Comparison of ENCODE assay signal across 9 mouse cellular contexts in genomic region chr11:120679909-120680308, GRCm38 (mm10). TPM values are rescaled to one million over a fixed set of nuclear protein-coding genes. Genes with fewer than 3 reads are reported as not detected.
DNase-seq lines count a peak whose midpoint lies in the region; ATAC-seq lines count a peak whose summit lies in the region.
"Had no signal": no experiment of that assay in that cellular context is flagged by ENCODE, and none has a peak within 500 bp of the region (broad histone marks: within the 10 kb centered on the region; RNA-seq: fewer than 3 reads in every experiment).

No protein-coding gene starts in this region.

- no peaks in the 10 kb centered on the region for H3K9me3 ChIP-seq in heart, embryonic 10.5 days
- H3K9me3 ChIP-seq: heart, embryonic 15.5 days had no signal

- no peak overlapping the region for H3K27ac ChIP-seq in heart, embryonic 10.5 days
- H3K27ac ChIP-seq: heart, embryonic 15.5 days had no signal

- peak; percentile 77 for ATAC-seq in megakaryocyte, adult 5-6 weeks (ENCODE audit: poor library complexity, severe bottlenecking)
- no peak for ATAC-seq in frontal cortex, adult (ENCODE audit: low TSS enrichment)

- no peak overlapping the region for H3K4me3 ChIP-seq in heart, embryonic 10.5 days
- H3K4me3 ChIP-seq: heart, embryonic 15.5 days had no signal

- 73% methylated on average over 3 of the region's 3 CpGs for WGBS in heart, embryonic 10.5 days

- H3K36me3 ChIP-seq in heart, embryonic 10.5 days, result peaks cover 85% of the 10 kb centered on the region

- no peaks in the 10 kb centered on the region for H3K27me3 ChIP-seq in heart, embryonic 10.5 days (ENCODE audit: insufficient read depth, poor library complexity, severe bottlenecking)
- H3K27me3 ChIP-seq: heart, embryonic 15.5 days had no signal

- intact Hi-C loops in heart, postnatal 36 days (cut with DNase I), result no loop called here

- peak; percentile 44 for DNase-seq in heart, postnatal 4 days
- no peak for DNase-seq in heart, postnatal 36 days
- DNase-seq in ES-CJ7 (ENCODE audit: low read depth, low spot score), result peak; percentile 66
- DNase-seq in induced T-regulatory cell, adult 2 months (ENCODE audit: low read depth), result peak; percentile 61
- DNase-seq in layer of hippocampus, adult 18-20 months (ENCODE audit: low spot score in 2 of 2), result no peak
- no peak for DNase-seq in heart, embryonic 10.5 days (ENCODE audit: low spot score)

- peaks cover 22% of the 10 kb centered on the region; the same call in 1 of the 2 replicates for H3K4me1 ChIP-seq in heart, embryonic 10.5 days

RNA-seq across cellular contexts. Expression of gene Aspscr1, which starts 7.1 kb away (rescaled TPM):
- total RNA-seq in heart, postnatal 4 days (2021), result 10 to 100 TPM; 62.7 to 64.0 TPM
- total RNA-seq in heart, postnatal 36 days (2021), result 10 to 100 TPM; 42.2 to 43.0 TPM
- 57.9 and 63.1 TPM in 2 replicates for total RNA-seq in megakaryocyte, adult 5-6 weeks (2015)
- total RNA-seq in megakaryocyte, adult 5-6 weeks (2017), result 59.5 and 70.2 TPM in 2 replicates
- 10 to 100 TPM; 46.1 to 54.3 TPM for total RNA-seq in layer of hippocampus, adult 18-20 months (2021)
- 127 and 134 TPM in 2 replicates for polyA plus RNA-seq in heart, embryonic 10.5 days (2016; fragmentation: Nextera tagmentation; extraction: Ambion mirVana)

RNA-seq across cellular contexts. Expression of gene Notum, which starts 18.9 kb away (rescaled TPM):
- under 1 TPM; 0.16 to 0.26 TPM for total RNA-seq in heart, postnatal 4 days (2021)
- not detected for total RNA-seq in heart, postnatal 36 days (2021)
- total RNA-seq in megakaryocyte, adult 5-6 weeks (2015), result not detected in 2 replicates
- total RNA-seq in megakaryocyte, adult 5-6 weeks (2017), result not detected in 2 replicates
- 1 to 10 TPM; 2.6 to 5.5 TPM for total RNA-seq in layer of hippocampus, adult 18-20 months (2021)
- 1.6 and 5.8 TPM in 2 replicates for polyA plus RNA-seq in heart, embryonic 10.5 days (2016; fragmentation: Nextera tagmentation; extraction: Ambion mirVana)

RNA-seq across cellular contexts. Expression of gene Myadml2, which starts 32.0 kb away (rescaled TPM):
- 10 to 100 TPM; 26.3 to 28.1 TPM for total RNA-seq in heart, postnatal 4 days (2021)
- total RNA-seq in heart, postnatal 36 days (2021), result 10 to 100 TPM; 76.1 to 78.1 TPM
- not detected in 2 replicates for total RNA-seq in megakaryocyte, adult 5-6 weeks (2015)
- not detected in 2 replicates for total RNA-seq in megakaryocyte, adult 5-6 weeks (2017)
- 1 to 10 TPM; 3.9 to 4.6 TPM for total RNA-seq in layer of hippocampus, adult 18-20 months (2021)
- polyA plus RNA-seq in heart, embryonic 10.5 days (2016; fragmentation: Nextera tagmentation; extraction: Ambion mirVana), result 6.7 and 9.3 TPM in 2 replicates

RNA-seq across cellular contexts. Expression of gene Cenpx, which starts 33.6 kb away (rescaled TPM):
- total RNA-seq in heart, postnatal 4 days (2021), result 10 to 100 TPM; 39.5 to 41.8 TPM
- total RNA-seq in heart, postnatal 36 days (2021), result 10 to 100 TPM; 33.1 to 38.3 TPM
- 84.6 and 95.8 TPM in 2 replicates for total RNA-seq in megakaryocyte, adult 5-6 weeks (2015)
- total RNA-seq in megakaryocyte, adult 5-6 weeks (2017), result 67.0 and 71.5 TPM in 2 replicates
- 10 to 100 TPM; 15.8 to 18.7 TPM for total RNA-seq in layer of hippocampus, adult 18-20 months (2021)
- polyA plus RNA-seq in heart, embryonic 10.5 days (2016; fragmentation: Nextera tagmentation; extraction: Ambion mirVana), result 124 and 136 TPM in 2 replicates

RNA-seq across cellular contexts. Expression of gene Lrrc45, which starts 33.8 kb away (rescaled TPM):
- total RNA-seq in heart, postnatal 4 days (2021), result 10 to 100 TPM; 11.0 to 11.3 TPM
- total RNA-seq in heart, postnatal 36 days (2021), result 1 to 10 TPM; 5.3 to 7.0 TPM
- 6.3 and 7.2 TPM in 2 replicates for total RNA-seq in megakaryocyte, adult 5-6 weeks (2015)
- total RNA-seq in megakaryocyte, adult 5-6 weeks (2017), result 21.0 and 21.6 TPM in 2 replicates
- total RNA-seq in layer of hippocampus, adult 18-20 months (2021), result 10 to 100 TPM; 49.1 to 60.5 TPM
- polyA plus RNA-seq in heart, embryonic 10.5 days (2016; fragmentation: Nextera tagmentation; extraction: Ambion mirVana), result 31.7 and 43.6 TPM in 2 replicates

Comparison
In these comparisons a context has a peak if more than half of its experiments do, and no peak if none do; other contexts are left out.
1. DNase-seq: peak in heart, postnatal 4 days (single experiment), ES-CJ7 (single experiment) and induced T-regulatory cell, adult 2 months (single experiment); none in heart, postnatal 36 days (0 of 2), layer of hippocampus, adult 18-20 months (0 of 2) and heart, embryonic 10.5 days (single experiment).
2. RNA of gene Myadml2, which starts 32.0 kb away (total RNA-seq): 76.1 to 78.1 TPM in heart, postnatal 36 days and 26.3 to 28.1 TPM in heart, postnatal 4 days; 3.9 to 4.6 TPM in layer of hippocampus, adult 18-20 months and not detected in megakaryocyte, adult 5-6 weeks; every median in the first group is over 4 times any median in the second.